Mouse (Mus musculus) intestine, embryonic 14.5 days (tissue): Measurements from ENCODE around the gene Ewsr1. TPM values are rescaled to one million over a fixed set of nuclear protein-coding genes. Genes with fewer than 3 reads are reported as not detected.
"Not testable (repeated sequence)": the region's sequence is repeated elsewhere in the genome, so short reads cannot be mapped to it uniquely, and the experiment has no call there.

Source experiments
- ATAC-seq: fragments of 200-750 bp; cut with Nextera tagmentation; replicated peaks from 2 replicates; pipeline ENCODE4 v1.8.0; 2017; ENCODE audit warnings: low read depth, moderate number of reproducible peaks, moderate TSS enrichment, moderate library complexity; ENCODE audit not compliant: low FRiP score, low TSS enrichment
- DNase-seq: peaks from one replicate; pipeline ENCODE4 v3.0.0-alpha.2; 2018; ENCODE audit warnings: low spot score
- H3K27ac ChIP-seq: fragments of 300-500 bp; sonication (generic); 2 replicates; pipeline ENCODE4 v1.5.1; 2014; ENCODE audit warnings: low read depth, mild to moderate bottlenecking, control low read depth
- H3K27me3 ChIP-seq: fragments of 300-500 bp; sonication (generic); replicated peaks from 2 replicates; pipeline ENCODE4 v1.6.1; 2014; ENCODE audit warnings: low read length, control low read depth; ENCODE audit not compliant: control insufficient read depth, insufficient read depth
- H3K36me3 ChIP-seq: fragments of 300-500 bp; sonication (generic); 2 replicates; pipeline ENCODE4 v1.6.1; 2014; ENCODE audit warnings: low read length, control low read depth; ENCODE audit not compliant: control insufficient read depth, insufficient read depth
- H3K4me1 ChIP-seq: fragments of 300-500 bp; sonication (generic); replicated peaks from 2 replicates; pipeline ENCODE4 v1.6.1; 2014; ENCODE audit warnings: low read length, control low read depth, mixed read lengths; ENCODE audit not compliant: control insufficient read depth, insufficient read depth
- H3K4me2 ChIP-seq: fragments of 300-500 bp; sonication (generic); 2 replicates; pipeline ENCODE4 v1.6.1; 2014; ENCODE audit warnings: low read length
- H3K4me3 ChIP-seq: fragments of 300-500 bp; sonication (generic); 2 replicates; pipeline ENCODE4 v1.5.1; 2014; ENCODE audit warnings: low read depth, low read length, control low read depth, mixed read lengths
- H3K9ac ChIP-seq: fragments of 300-500 bp; sonication (generic); 2 replicates; pipeline ENCODE4 v1.6.1; 2014; ENCODE audit warnings: mild to moderate bottlenecking, low read length
- H3K9me3 ChIP-seq: fragments of 300-500 bp; sonication (generic); 2 replicates; pipeline ENCODE4 v1.6.1; 2016; ENCODE audit warnings: low read length, control low read depth; ENCODE audit not compliant: control insufficient read depth
- WGBS: fragments of 180-500 bp; shearing (Covaris S2); extraction: QIAGEN DNeasy Blood & Tissue Kit; methylation state at CpG from one replicate; pipeline ENCODE4 v1.1.7; 2014; 5-methylcytosine and 5-hydroxymethylcytosine counted together
- polyA plus RNA-seq: library from polyadenylated mRNA; unstranded; fragments of >200 nt; fragmentation: Nextera tagmentation; extraction: Ambion mirVana; gene quantifications from 2 replicates; pipeline ENCODE4 v1.2.1, GENCODE M21; 2014

The Ewsr1 gene
- polyA plus RNA-seq, 1 experiment from 2014 or later, result 373 TPM

DNA sequence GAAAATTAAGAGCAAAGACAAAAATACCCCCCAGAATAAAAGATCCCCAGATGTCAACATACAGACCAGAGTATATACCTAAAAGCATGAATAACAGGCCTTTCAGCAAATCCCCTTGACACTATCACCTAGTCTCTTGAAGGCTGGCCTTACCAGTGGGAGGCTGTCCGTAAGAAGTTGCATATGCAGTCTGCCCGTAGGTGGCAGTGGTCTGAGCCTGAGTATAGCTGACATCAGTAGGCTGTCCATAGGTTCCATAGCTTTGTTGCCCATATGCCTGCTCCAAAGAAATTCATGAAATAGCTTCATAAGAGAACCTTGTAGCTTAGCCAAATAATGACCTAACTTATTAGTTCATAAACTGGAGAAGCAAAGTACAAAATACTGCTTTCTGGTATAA lies 7.4 kb downstream of the Ewsr1 start:
- Histone ChIP-seq H3K9me3 (no peaks in the 10 kb centered on the region), H3K27ac (no peak overlapping the region), H3K4me2 (no peak overlapping the region), H3K27me3 (no peaks in the 10 kb centered on the region), H3K9ac (no peak overlapping the region), H3K4me1 (peaks cover 6% of the 10 kb centered on the region), H3K36me3 (peaks cover 69% of the 10 kb centered on the region), H3K4me3 (no peak overlapping the region)
- no peak for ATAC-seq
- WGBS, result 56% methylated on average over 2 of the region's 2 CpGs
- DNase-seq, result no peak

DNA sequence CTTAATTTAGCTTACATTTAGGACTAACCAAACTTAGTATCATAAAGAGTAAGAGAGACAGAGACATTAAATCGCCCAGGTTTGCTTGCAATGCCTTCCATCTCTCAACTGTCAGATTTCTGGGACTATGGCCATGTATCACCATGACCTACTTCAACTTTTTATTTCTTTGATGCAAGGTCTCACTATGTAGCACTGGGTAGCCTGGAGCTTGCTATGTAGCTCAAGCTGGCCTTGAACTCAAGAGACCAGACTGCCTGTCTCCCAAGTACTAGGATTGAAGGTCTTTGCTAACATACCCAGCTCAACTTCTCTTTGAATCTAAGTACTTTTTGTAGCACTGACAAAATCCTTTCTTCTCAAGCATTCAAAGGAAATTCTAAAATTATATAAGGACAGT lies 9.9 kb downstream of the Ewsr1 start:
- no peak overlapping the region for H3K27ac ChIP-seq
- H3K9ac ChIP-seq, result no peak overlapping the region
- DNase-seq (no peak), ATAC-seq (no peak)
- H3K9me3 ChIP-seq, result no peaks in the 10 kb centered on the region
- H3K4me1 ChIP-seq, result no peaks in the 10 kb centered on the region; the same call in 1 of the 2 replicates
- no peaks in the 10 kb centered on the region for H3K27me3 ChIP-seq
- no peak overlapping the region for H3K4me3 ChIP-seq
- no peak overlapping the region for H3K4me2 ChIP-seq
- WGBS, result 95% methylated on average over 1 of the region's 1 CpGs
- peaks cover 95% of the 10 kb centered on the region for H3K36me3 ChIP-seq

DNA sequence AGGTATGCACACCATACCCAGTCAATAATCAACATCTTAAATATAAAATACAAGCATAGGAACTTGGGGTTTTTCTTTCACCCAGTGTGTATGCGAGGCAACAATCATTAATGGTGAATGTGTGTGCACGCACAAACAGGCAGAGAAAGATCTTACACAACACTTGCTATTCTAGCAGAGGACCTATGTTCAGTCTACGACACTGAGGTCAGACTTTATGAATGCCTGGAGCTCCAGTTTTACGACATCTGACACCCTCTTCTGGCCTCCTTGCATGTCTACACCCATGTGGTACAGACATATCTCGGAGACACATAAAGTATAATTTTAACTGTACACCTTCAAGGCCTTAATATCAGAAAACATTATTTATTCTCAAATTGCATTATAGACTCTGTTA lies 22.2 kb downstream of the Ewsr1 start:
- H3K4me3 ChIP-seq, H3K4me1 ChIP-seq, H3K27ac ChIP-seq, ATAC-seq, H3K9me3 ChIP-seq, DNase-seq, H3K27me3 ChIP-seq, H3K4me2 ChIP-seq, H3K9ac ChIP-seq: not testable (repeated sequence)
- peaks cover 83% of the 10 kb centered on the region for H3K36me3 ChIP-seq
- WGBS, result 78% methylated on average over 4 of the region's 5 CpGs

DNA sequence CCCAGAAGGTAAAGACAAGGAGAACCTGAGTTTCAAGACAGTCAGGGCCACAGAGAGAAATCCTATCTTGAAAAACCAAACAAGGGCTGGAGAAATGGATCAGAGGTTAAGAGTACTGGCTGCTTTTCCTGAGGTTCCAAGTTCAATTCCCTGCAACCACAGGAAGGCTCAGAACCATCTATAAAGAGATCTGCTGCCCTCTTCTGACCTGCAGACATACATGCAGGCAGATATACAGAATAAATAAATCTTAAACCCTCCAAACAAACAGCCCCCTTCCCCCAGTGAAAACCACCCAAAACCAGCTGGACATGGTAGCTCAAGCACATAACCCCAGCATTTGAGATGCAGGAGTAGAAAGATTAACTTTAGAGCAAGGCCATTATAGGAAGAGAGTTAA lies 23.3 kb downstream of the Ewsr1 start:
- no peaks in the 10 kb centered on the region for H3K4me1 ChIP-seq
- H3K27me3 ChIP-seq, result no peaks in the 10 kb centered on the region
- DNase-seq (no peak), ATAC-seq (no peak)
- no peaks in the 10 kb centered on the region for H3K9me3 ChIP-seq
- H3K4me2 ChIP-seq, result no peak overlapping the region
- no peak overlapping the region for H3K4me3 ChIP-seq
- H3K36me3 ChIP-seq, result peaks cover 86% of the 10 kb centered on the region
- H3K27ac ChIP-seq, result no peak overlapping the region
- H3K9ac ChIP-seq, result no peak overlapping the region

DNA sequence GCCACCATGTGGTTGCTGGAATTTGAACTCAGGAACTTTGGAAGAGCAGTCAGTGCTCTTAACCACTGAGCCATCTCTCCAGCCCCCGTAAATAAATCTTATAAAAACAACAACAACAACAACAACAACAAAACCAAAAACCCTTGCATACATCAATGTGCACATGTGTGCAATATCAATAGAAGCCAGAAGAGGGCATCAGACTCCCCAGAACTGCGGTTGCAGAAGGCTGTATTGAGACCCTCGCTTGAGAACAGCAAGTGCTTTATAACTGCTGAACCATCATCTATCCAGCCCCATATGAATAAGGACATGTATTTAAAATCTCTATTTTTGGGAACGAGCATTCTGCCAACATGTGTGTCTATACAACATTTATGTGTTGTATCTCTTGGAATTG lies 24.2 kb downstream of the Ewsr1 start:
- Histone ChIP-seq H3K4me2 (no peak overlapping the region), H3K4me3 (no peak overlapping the region), H3K9me3 (no peaks in the 10 kb centered on the region), H3K27me3 (no peaks in the 10 kb centered on the region), H3K36me3 (peaks cover 86% of the 10 kb centered on the region), H3K4me1 (no peaks in the 10 kb centered on the region), H3K27ac (no peak overlapping the region), H3K9ac (no peak overlapping the region)
- ATAC-seq (0 out of 2 replicates have a peak, but pooled peaks have one; percentile 16), DNase-seq (no peak)
- WGBS, result 76% methylated on average over 4 of the region's 4 CpGs

DNA sequence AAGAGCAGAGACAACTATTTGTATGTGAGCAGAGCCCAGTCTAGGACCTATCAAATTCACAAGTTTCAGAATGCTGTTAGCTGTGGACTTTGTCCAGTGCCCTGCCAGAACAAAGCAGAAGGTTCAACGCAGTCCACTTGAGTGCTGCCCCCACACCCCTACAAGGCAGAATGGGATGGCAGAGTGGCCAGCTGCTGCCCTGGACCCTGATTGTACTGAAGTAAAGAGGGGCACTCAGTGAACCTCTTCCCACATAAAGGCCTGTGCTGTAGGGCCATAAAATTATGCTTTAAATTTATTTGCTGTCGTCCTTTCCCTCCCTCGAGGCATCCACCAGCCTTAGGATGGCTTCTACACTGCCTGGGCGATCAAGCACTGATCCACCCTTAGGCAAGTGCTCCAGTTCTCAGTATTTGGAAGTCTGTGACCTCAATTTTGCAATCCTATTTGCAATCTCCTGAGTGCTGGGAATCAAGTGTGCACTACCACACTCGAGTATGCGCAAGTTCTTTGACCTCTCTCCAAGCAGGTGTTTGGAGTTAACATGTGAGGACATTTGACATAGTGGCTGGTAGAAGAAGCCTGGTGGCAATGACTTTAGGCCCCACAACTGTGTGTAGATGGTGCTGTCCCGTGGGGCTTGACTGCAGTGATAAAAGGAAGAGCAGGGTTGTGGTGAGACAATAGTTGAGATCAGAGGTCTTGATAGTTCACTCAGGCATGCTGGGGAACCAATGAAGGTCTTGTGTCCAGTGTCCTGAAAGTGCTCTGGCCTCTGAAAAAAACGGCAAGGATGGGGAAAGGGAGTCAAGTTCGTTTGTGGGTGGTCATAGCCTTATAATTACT lies 30.7 kb downstream of the Ewsr1 start:
- WGBS, result 81% methylated on average over 9 of the region's 9 CpGs
- Histone ChIP-seq H3K9me3 (no peaks in the 10 kb centered on the region), H3K27ac (no peak overlapping the region), H3K4me3 (no peak overlapping the region), H3K36me3 (peaks cover 56% of the 10 kb centered on the region), H3K27me3 (peaks cover 7% of the 10 kb centered on the region; the same call in 1 of the 2 replicates), H3K4me1 (peaks cover 6% of the 10 kb centered on the region; the same call in 1 of the 2 replicates), H3K4me2 (no peak overlapping the region), H3K9ac (no peak overlapping the region)
- DNase-seq (no peak), ATAC-seq (no peak)

DNA sequence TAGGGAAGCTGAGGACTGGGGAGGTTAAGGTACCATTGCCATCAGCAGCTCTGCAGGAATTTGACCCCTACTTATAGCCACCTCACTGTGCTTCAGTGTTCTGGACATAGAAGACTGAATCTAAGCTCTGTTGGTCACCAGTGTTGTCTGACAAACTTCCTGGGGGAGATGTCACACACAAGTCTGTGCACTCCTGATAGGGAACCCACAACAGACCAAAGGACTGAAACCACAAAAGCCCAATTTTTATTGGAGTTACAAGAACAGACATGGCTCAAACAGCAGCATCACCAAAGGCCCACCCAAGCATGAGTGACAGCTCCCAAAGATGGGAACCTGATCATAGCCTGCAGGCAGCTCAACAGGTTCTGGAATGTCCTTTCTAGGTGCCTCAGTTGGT lies 32.0 kb downstream of the Ewsr1 start:
- no peak for ATAC-seq
- DNase-seq, result no peak
- Histone ChIP-seq H3K9me3 (no peaks in the 10 kb centered on the region), H3K27ac (no peak overlapping the region), H3K4me3 (no peak overlapping the region), H3K36me3 (peaks cover 43% of the 10 kb centered on the region), H3K27me3 (peaks cover 20% of the 10 kb centered on the region; the same call in 1 of the 2 replicates), H3K4me1 (peaks cover 14% of the 10 kb centered on the region), H3K4me2 (no peak overlapping the region), H3K9ac (no peak overlapping the region)

DNA sequence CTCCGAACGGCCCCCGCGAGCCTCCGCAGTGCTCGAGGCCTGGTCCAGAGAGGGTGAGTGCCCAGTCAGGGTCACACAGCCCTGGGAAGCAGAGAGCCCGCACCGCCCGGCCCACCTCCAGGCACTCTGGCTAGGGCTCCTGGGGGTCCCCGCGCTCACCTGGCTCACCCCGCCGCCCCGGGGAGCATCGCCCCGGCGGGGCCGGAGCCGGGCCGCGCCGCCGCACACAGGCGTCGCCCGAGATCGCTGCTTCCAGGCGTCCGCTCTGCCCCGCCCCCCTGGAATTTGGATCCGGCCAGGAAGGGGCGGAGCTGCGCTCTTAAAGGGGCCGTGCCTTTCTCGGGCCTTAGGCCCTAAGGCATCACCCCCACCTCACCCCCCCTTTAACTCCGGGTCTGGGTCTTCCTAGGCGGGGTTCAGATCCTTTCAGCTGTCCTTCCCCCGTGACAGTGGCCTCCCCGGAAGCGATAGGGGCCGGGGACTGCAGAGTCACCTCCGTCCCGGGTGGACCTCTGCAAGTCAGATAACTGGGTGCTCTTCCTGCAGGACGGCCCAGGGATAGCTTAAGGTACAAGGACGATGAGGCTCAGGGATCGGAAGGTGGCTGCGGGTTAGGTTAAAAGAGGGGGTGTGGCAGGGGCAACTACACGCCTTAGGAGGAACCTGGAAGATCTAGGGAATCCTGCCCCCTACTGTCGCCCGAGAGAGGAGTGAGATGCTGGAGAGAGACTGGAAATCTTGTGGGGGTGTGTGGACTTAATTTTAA lies 33.8 kb downstream of the Ewsr1 start, which contains the start of gene Gas2l1:
TSS of gene Gas2l1 (minus strand) at position 272 of the 766 bp plus-strand sequence.
- H3K4me1 ChIP-seq, result peaks cover 22% of the 10 kb centered on the region
- H3K27me3 ChIP-seq, result peaks cover 35% of the 10 kb centered on the region
- H3K9me3 ChIP-seq, result no peaks in the 10 kb centered on the region
- peak; percentile 76 for ATAC-seq
- WGBS, result under 1% methylated on average over 42 of the region's 50 CpGs
- H3K9ac ChIP-seq, result peak within 1 kb of the TSS; percentile 63
- peak within 1 kb of the TSS; percentile 49; the same call in 1 of the 2 replicates for H3K27ac ChIP-seq
- H3K4me3 ChIP-seq, result peak within 1 kb of the TSS; percentile 56
- H3K4me2 ChIP-seq, result peak within 1 kb of the TSS; percentile 93
- peak; percentile 96 for DNase-seq
- peaks cover 25% of the 10 kb centered on the region for H3K36me3 ChIP-seq
